Mouse (Mus musculus): ENCODE data around the gene Gm44503. TPM values are rescaled to one million over a fixed set of nuclear protein-coding genes. Genes with fewer than 3 reads are reported as not detected.
A peak's percentile ranks its signal among the peaks of the same experiment; 100 is the strongest.

Gene Gm44503
- polyA plus RNA-seq, 1 experiment from 2014 or later: not detected

- H3K4me2 ChIP-seq (replicated peaks; ENCODE audit: low read depth): no peak overlapping the region
- no peak overlapping the region for H3K9ac ChIP-seq (ENCODE audit: low read length)
- H3K27me3 ChIP-seq (ENCODE audit: control insufficient read depth, insufficient read depth, low read length): no peaks in the 10 kb centered on the region
- peaks cover 10% of the 10 kb centered on the region; the same call in 1 of the 2 replicates for H3K36me3 ChIP-seq (ENCODE audit: control insufficient read depth, insufficient read depth, low read length)
- no peaks in the 10 kb centered on the region for H3K9me3 ChIP-seq (ENCODE audit: control insufficient read depth, low read length)
- H3K4me1 ChIP-seq (replicated peaks; ENCODE audit: control insufficient read depth, insufficient read depth): no peaks in the 10 kb centered on the region
- no peak for ATAC-seq (ENCODE audit: low FRiP score, low TSS enrichment)
- no peak overlapping the region for H3K4me3 ChIP-seq (ENCODE audit: low read depth, low read length)
- 92% methylated on average over 10 of the region's 10 CpGs for WGBS
- no peak overlapping the region for H3K27ac ChIP-seq (replicated peaks)
- no peak for TF ChIP-seq CTCF (IDR thresholded peaks at IDR 0.05; ENCODE audit: low read depth)
- no peak for TF ChIP-seq EP300 (optimal IDR thresholded peaks at IDR 0.05)
- DNase-seq (ENCODE audit: low spot score): no peak
These were observed 61.2 kb downstream of the Gm44503 start for GRCm38 (mm10) chr9:73019841-73020240.

- 87% methylated on average over 5 of the region's 5 CpGs for WGBS
- no peaks in the 10 kb centered on the region for H3K27me3 ChIP-seq (ENCODE audit: control insufficient read depth, insufficient read depth, low read length)
- H3K4me2 ChIP-seq (replicated peaks; ENCODE audit: low read depth): no peak overlapping the region
- no peak overlapping the region for H3K4me3 ChIP-seq (ENCODE audit: low read depth, low read length)
- H3K9ac ChIP-seq (ENCODE audit: low read length): no peak overlapping the region
- no peak for DNase-seq (ENCODE audit: low spot score)
- peaks cover 9% of the 10 kb centered on the region; the same call in 1 of the 2 replicates for H3K36me3 ChIP-seq (ENCODE audit: control insufficient read depth, insufficient read depth, low read length)
- H3K27ac ChIP-seq (replicated peaks): no peak overlapping the region
- no peaks in the 10 kb centered on the region for H3K4me1 ChIP-seq (replicated peaks; ENCODE audit: control insufficient read depth, insufficient read depth)
- ATAC-seq (ENCODE audit: low FRiP score, low TSS enrichment): no peak
- no peaks in the 10 kb centered on the region for H3K9me3 ChIP-seq (ENCODE audit: control insufficient read depth, low read length)
- no peak for TF ChIP-seq EP300 (optimal IDR thresholded peaks at IDR 0.05)
- no peak for TF ChIP-seq CTCF (IDR thresholded peaks at IDR 0.05; ENCODE audit: low read depth)
These were observed 62.0 kb downstream of the Gm44503 start for GRCm38 (mm10) chr9:73020566-73021097.

GRCm38 (mm10) chr9:73025818-73026636, 67.4 kb downstream of the Gm44503 start:
- no peaks in the 10 kb centered on the region for H3K4me1 ChIP-seq (replicated peaks; ENCODE audit: control insufficient read depth, insufficient read depth)
- peaks cover 7% of the 10 kb centered on the region; the same call in 1 of the 2 replicates for H3K36me3 ChIP-seq (ENCODE audit: control insufficient read depth, insufficient read depth, low read length)
- no peak overlapping the region for H3K4me2 ChIP-seq (replicated peaks; ENCODE audit: low read depth)
- no peaks in the 10 kb centered on the region for H3K27me3 ChIP-seq (ENCODE audit: control insufficient read depth, insufficient read depth, low read length)
- WGBS: 36% methylated on average over 17 of the region's 17 CpGs
- 0 out of 2 replicates have a peak, but pooled peaks have one; percentile 53 for ATAC-seq (ENCODE audit: low FRiP score, low TSS enrichment)
- no peak overlapping the region for H3K27ac ChIP-seq (replicated peaks)
- TF ChIP-seq EP300 (optimal IDR thresholded peaks at IDR 0.05) (no peak), CTCF (IDR thresholded peaks at IDR 0.05; ENCODE audit: low read depth) (no peak)
- DNase-seq (ENCODE audit: low spot score): peak; percentile 26
- H3K9ac ChIP-seq (ENCODE audit: low read length): no peak overlapping the region
- H3K4me3 ChIP-seq (ENCODE audit: low read depth, low read length): no peak overlapping the region
- no peaks in the 10 kb centered on the region for H3K9me3 ChIP-seq (ENCODE audit: control insufficient read depth, low read length)

- ATAC-seq (ENCODE audit: low FRiP score, low TSS enrichment) (no peak), DNase-seq (ENCODE audit: low spot score) (no peak)
- Histone ChIP-seq H3K4me3 (ENCODE audit: low read depth, low read length) (no peak overlapping the region), H3K27ac (replicated peaks) (no peak overlapping the region), H3K27me3 (ENCODE audit: control insufficient read depth, insufficient read depth, low read length) (no peaks in the 10 kb centered on the region), H3K36me3 (ENCODE audit: control insufficient read depth, insufficient read depth, low read length) (peaks cover 8% of the 10 kb centered on the region), H3K9ac (ENCODE audit: low read length) (no peak overlapping the region), H3K4me1 (replicated peaks; ENCODE audit: control insufficient read depth, insufficient read depth) (no peaks in the 10 kb centered on the region), H3K9me3 (ENCODE audit: control insufficient read depth, low read length) (no peaks in the 10 kb centered on the region), H3K4me2 (replicated peaks; ENCODE audit: low read depth) (no peak overlapping the region)
- WGBS: 93% methylated on average over 1 of the region's 1 CpGs
- TF ChIP-seq EP300 (optimal IDR thresholded peaks at IDR 0.05): no peak
- no peak for TF ChIP-seq CTCF (IDR thresholded peaks at IDR 0.05; ENCODE audit: low read depth)
These were observed 71.8 kb downstream of the Gm44503 start for GRCm38 (mm10) chr9:73030443-73030842.

- WGBS: 67% methylated on average over 4 of the region's 4 CpGs
- Histone ChIP-seq H3K27ac (replicated peaks) (no peak overlapping the region), H3K4me1 (replicated peaks; ENCODE audit: control insufficient read depth, insufficient read depth) (no peaks in the 10 kb centered on the region), H3K4me2 (replicated peaks; ENCODE audit: low read depth) (no peak overlapping the region), H3K4me3 (ENCODE audit: low read depth, low read length) (no peak overlapping the region), H3K27me3 (ENCODE audit: control insufficient read depth, insufficient read depth, low read length) (no peaks in the 10 kb centered on the region), H3K36me3 (ENCODE audit: control insufficient read depth, insufficient read depth, low read length) (peaks cover 8% of the 10 kb centered on the region), H3K9ac (ENCODE audit: low read length) (no peak overlapping the region), H3K9me3 (ENCODE audit: control insufficient read depth, low read length) (no peaks in the 10 kb centered on the region)
- no peak for TF ChIP-seq CTCF (IDR thresholded peaks at IDR 0.05; ENCODE audit: low read depth)
- TF ChIP-seq EP300 (optimal IDR thresholded peaks at IDR 0.05): no peak
- ATAC-seq (ENCODE audit: low FRiP score, low TSS enrichment): 0 out of 2 replicates have a peak, but pooled peaks have one; percentile 21
- DNase-seq (ENCODE audit: low spot score): no peak
These were observed 72.8 kb downstream of the Gm44503 start for GRCm38 (mm10) chr9:73031421-73031820.

GRCm38 (mm10) chr9:73033406-73033805, 74.8 kb downstream of the Gm44503 start:
- ATAC-seq (ENCODE audit: low FRiP score, low TSS enrichment): no peak
- peak; percentile 35 for TF ChIP-seq CTCF (IDR thresholded peaks at IDR 0.05; ENCODE audit: low read depth)
- no peak for TF ChIP-seq EP300 (optimal IDR thresholded peaks at IDR 0.05)
- H3K4me2 ChIP-seq (replicated peaks; ENCODE audit: low read depth): no peak overlapping the region
- no peaks in the 10 kb centered on the region for H3K9me3 ChIP-seq (ENCODE audit: control insufficient read depth, low read length)
- H3K27me3 ChIP-seq (ENCODE audit: control insufficient read depth, insufficient read depth, low read length): no peaks in the 10 kb centered on the region
- H3K9ac ChIP-seq (ENCODE audit: low read length): no peak overlapping the region
- DNase-seq (ENCODE audit: low spot score): no peak
- H3K4me3 ChIP-seq (ENCODE audit: low read depth, low read length): no peak overlapping the region
- no peak overlapping the region for H3K27ac ChIP-seq (replicated peaks)
- no peaks in the 10 kb centered on the region for H3K4me1 ChIP-seq (replicated peaks; ENCODE audit: control insufficient read depth, insufficient read depth)
- 92% methylated on average over 1 of the region's 1 CpGs for WGBS
- H3K36me3 ChIP-seq (ENCODE audit: control insufficient read depth, insufficient read depth, low read length): peaks cover 8% of the 10 kb centered on the region
